In the genomic region with DNA sequence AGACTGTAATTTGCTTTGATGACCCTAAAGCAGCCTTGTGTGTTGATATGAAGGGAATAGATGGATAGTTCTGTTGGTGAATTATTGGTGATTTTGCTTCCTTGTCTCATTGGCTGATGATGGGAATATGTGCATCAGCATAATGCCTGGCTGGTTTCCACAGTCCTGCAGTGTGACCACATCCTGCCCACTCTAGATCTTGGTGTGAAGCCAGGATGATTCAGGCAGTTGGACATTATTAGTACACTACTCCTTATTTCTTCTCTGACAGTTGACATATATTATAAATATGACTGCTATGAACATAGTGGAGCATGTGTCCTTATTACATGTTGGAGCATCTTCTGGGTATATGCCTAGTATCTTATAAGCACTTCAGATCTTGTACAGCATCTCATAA, we compare ENCODE assay signal across 16 mouse cellular contexts. TPM values are rescaled to one million over a fixed set of nuclear protein-coding genes. Genes with fewer than 3 reads are reported as not detected.
DNase-seq lines count a peak whose midpoint lies in the region.
"Had no signal": no experiment of that assay in that cellular context is flagged by ENCODE, and none has a peak within 500 bp of the region (broad histone marks: within the 10 kb centered on the region; RNA-seq: fewer than 3 reads in every experiment).

No protein-coding gene starts in this region.

- DNase-seq in adrenal gland, postnatal 25 days: peak; percentile 3
- no peak for DNase-seq in adrenal gland, adult 8-10 months
- DNase-seq in 3134 (ENCODE audit: extremely low read depth, insufficient read length, low spot score) (peak; percentile 77), adipocyte (ENCODE audit: low spot score) (peak; percentile 16)
- peak; percentile 84 for DNase-seq in cerebellum, postnatal 10 days
- DNase-seq in frontal cortex, postnatal 14 days (ENCODE audit: low spot score in 2 of 2): no peak
- no peak for DNase-seq in thymus, postnatal 36 days
- DNase-seq in lung, postnatal 10 days: no peak
- DNase-seq: B cell, adult 2 months; gastrocnemius, postnatal 10 days; heart, adult 18-20 months; heart, postnatal 4 days; kidney, postnatal 36 days; layer of hippocampus, adult 9-11 months; lung, embryonic 14.5 days; lung, postnatal 4 days had no signal

RNA-seq across cellular contexts. Expression of gene Bicd1, which starts 4.6 kb away (rescaled TPM):
- 3.5 and 6.0 TPM in 2 replicates for total RNA-seq in adrenal gland, postnatal 25 days (2021)
- total RNA-seq in adrenal gland, adult 8-10 months (2022): 10 to 100 TPM in 1 of 4 experiments, 1 to 10 TPM in 3; 4.9 to 10.5 (median 8.4) TPM

Comparison
In these comparisons a context has a peak if more than half of its experiments do, and no peak if none do; other contexts are left out.
1. DNase-seq: peak in adrenal gland, postnatal 25 days (single experiment), 3134 (single experiment), adipocyte (single experiment) and cerebellum, postnatal 10 days (2 of 2); none in adrenal gland, adult 8-10 months (single experiment), frontal cortex, postnatal 14 days (0 of 2), thymus, postnatal 36 days (0 of 2) and lung, postnatal 10 days (single experiment).